Mouse (Mus musculus) megakaryocyte, embryonic 14.5 days (primary cell): ENCODE measurements at regions not wholly inside any gene's neighbourhood (a gene's known extent, or its start where the extent isn't known, plus 50 kb on each side); places are given as distances from the start of the nearest gene placed in this dataset.

Source experiments
- FLI1 ChIP-seq: IDR thresholded peaks from 2 replicates; pipeline ENCODE4 v1.6.1; 2012; ENCODE audit warnings: low read length, inconsistent platforms, mixed read lengths
- GATA1 ChIP-seq: IDR thresholded peaks from 3 replicates; pipeline ENCODE4 v1.6.1; 2012; ENCODE audit warnings: mixed read lengths, low read length, inconsistent platforms, borderline replicate concordance

- TF ChIP-seq FLI1 (no peak), GATA1 (no peak)
Observed at GRCm38 (mm10) chr8:46900826-46901225, 85.9 kb upstream of the Enpp6 start.
